Mouse (Mus musculus) brown adipose tissue, adult 24 weeks (tissue): ENCODE results near the gene Tysnd1. TPM values are rescaled to one million over a fixed set of nuclear protein-coding genes. Genes with fewer than 3 reads are reported as not detected.

Experiments used
- H3K27ac ChIP-seq: fragments of 200-500 bp; replicated peaks from 2 replicates; pipeline ENCODE4 v1.5.1; 2012; ENCODE audit warnings: low read depth, mild to moderate bottlenecking, low read length
- H3K4me1 ChIP-seq: fragments of 200-500 bp; 2 replicates; pipeline ENCODE4 v1.6.1; 2012; ENCODE audit warnings: low read length, mixed read lengths; ENCODE audit not compliant: control insufficient read depth, insufficient read depth, insufficient read length
- H3K4me3 ChIP-seq: fragments of 200-500 bp; 2 replicates; pipeline ENCODE4 v1.5.1; 2012; ENCODE audit warnings: low read depth, mild to moderate bottlenecking, low read length, moderate library complexity; ENCODE audit not compliant: insufficient read depth
- polyA plus RNA-seq: library from polyadenylated mRNA; stranded (reverse); fragments of >200 nt; gene quantifications from 2 replicates; pipeline ENCODE4 v1.2.4, GENCODE M21; 2012; ENCODE audit not compliant: missing spikeins, insufficient read depth, insufficient read length

The Tysnd1 gene
- 47.1 and 58.6 TPM in 2 replicates for polyA plus RNA-seq

GRCm38 (mm10) chr10:61694870-61695670 is at the start of gene Tysnd1:
Gene Tysnd1 (plus strand): TSS chr10:61695514.
- peak within 1 kb of the TSS; percentile 80 for H3K4me3 ChIP-seq
- H3K4me1 ChIP-seq, result peaks cover 7% of the 10 kb centered on the region
- peak within 1 kb of the TSS; percentile 94 for H3K27ac ChIP-seq

DNA sequence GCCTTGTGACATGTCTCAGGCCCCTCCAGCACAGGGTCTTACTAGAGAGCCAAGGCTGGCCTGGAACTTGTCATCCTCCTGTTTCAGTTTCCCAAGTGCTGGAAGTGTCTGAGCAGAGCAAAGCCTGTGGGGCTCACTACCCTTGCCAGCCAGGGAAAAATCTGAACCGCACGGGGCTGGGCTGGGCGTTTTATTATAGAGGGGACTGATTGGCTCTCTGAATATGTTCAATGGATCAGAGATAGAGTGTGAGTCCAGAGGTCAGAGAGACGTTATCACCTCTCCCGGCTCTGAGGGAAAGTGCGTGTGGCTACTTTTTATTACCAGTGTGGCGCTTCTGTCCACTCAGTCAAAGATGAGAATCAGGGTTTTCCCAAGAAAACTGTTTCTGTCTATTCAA is 48.8 kb upstream of the Tysnd1 start:
- H3K4me1 ChIP-seq, result no peaks in the 10 kb centered on the region

GRCm38 (mm10) chr10:61647790-61648736 is 47.3 kb upstream of the Tysnd1 start, which contains the start of gene Ppa1:
Gene Ppa1 (plus strand): TSS chr10:61648552.
- H3K4me1 ChIP-seq, result no peaks in the 10 kb centered on the region
- peak within 1 kb of the TSS; percentile 70 for H3K27ac ChIP-seq
- H3K4me3 ChIP-seq, result peak within 1 kb of the TSS; percentile 81

More for the DNA sequence above, 48.8 kb upstream of the Tysnd1 start:
- H3K27ac ChIP-seq, result no peak overlapping the region
- no peak overlapping the region for H3K4me3 ChIP-seq

- peak overlapping the region; percentile 81 for H3K4me3 ChIP-seq
- H3K4me1 ChIP-seq, result peaks cover 6% of the 10 kb centered on the region
- no peak overlapping the region for H3K27ac ChIP-seq
Measured at GRCm38 (mm10) chr10:61648737-61649645, 46.3 kb upstream of the Tysnd1 start.

DNA sequence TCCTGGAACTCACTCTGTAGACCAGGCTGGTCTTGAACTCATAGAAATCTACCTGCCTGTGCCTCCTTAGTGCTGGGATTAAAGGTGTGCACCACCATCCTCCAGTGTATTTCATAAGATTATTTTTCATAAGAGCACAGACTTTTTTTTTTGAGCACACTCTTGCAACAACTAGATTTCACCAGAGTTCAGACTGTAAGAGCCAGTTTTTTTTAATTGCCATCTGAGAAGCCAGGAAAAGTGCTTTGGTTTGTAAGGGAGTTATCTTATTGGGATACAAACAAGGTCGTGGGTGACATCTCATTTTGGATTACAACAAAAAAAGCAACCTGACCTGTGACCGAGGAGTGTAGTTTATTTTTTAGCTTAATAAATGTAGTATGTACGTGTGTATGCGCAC is 41.2 kb upstream of the Tysnd1 start:
- no peak overlapping the region for H3K4me3 ChIP-seq
- peak overlapping the region; percentile 69 for H3K27ac ChIP-seq
- H3K4me1 ChIP-seq, result peaks cover 12% of the 10 kb centered on the region

DNA sequence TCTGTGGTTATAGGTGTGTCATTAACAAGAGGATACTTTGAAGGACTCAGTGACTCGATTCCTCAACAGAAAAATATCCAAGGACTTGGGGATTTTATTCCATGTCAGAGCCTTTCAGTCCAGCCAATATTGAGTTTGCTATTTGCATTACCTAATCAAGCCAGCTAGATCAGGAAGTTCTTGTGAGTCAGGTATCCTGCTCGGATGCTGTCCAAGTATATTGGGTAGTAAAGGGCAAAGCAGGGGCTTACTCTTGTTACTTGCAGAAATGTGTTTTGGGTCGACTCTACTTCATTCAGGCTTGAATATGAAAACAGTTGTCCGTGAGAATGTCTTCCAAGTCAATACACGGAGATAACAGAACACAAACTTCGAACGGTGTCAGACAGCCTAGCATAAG is 40.6 kb upstream of the Tysnd1 start:
- Histone ChIP-seq H3K4me3 (peak overlapping the region; percentile 36; the same call in 1 of the 2 replicates), H3K4me1 (peaks cover 12% of the 10 kb centered on the region), H3K27ac (peak overlapping the region; percentile 87)

GRCm38 (mm10) chr10:61655188-61655587 is 40.1 kb upstream of the Tysnd1 start:
- Histone ChIP-seq H3K4me3 (peak overlapping the region; percentile 36; the same call in 1 of the 2 replicates), H3K4me1 (peaks cover 12% of the 10 kb centered on the region), H3K27ac (peak overlapping the region; percentile 87)

DNA sequence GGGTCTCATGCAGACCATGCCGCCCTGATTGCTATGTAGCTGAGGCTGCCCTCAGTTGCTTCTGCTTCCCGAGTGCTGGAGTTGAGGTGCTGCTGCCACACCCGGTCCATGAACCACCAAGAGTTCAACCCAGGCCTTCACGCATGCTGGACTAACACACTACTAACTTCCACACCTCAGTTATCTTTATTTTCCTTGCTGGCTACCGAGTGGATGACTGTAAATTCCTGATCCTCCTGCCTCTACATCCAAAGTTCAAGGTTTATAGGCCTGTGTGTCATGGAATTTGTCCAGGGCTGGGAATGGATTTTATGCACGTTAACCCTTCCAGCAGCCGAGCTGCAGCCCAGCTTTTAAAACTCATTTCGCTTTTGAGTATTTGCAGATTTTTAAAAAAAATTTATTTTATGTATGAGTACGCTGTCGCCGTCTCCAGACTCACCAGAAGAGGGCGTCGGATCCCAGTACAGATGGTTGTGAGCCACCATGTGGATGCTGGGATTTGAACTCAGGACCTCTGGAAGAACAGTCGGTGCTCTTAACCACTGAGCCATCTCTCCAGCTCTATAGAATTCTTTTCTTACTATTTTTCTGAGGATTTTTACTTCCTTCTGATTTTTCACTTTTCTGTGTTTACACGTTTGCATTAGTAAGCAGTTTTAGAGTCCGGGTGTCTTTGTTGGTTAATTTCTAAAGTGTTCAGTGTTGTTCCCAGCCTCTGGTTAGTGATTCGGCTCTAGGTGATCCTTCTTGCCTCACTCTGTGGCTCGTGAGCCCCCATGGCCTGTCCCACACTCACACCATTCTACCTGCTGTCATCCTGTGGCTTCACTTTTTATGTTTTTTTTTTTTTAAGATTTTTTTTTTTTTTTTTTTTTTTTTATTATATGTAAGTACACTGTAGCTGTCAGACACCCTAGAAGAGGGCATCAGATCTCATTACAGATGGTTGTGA is 38.1 kb upstream of the Tysnd1 start:
- H3K4me1 ChIP-seq, result peaks cover 12% of the 10 kb centered on the region
- H3K27ac ChIP-seq, result no peak overlapping the region
- no peak overlapping the region for H3K4me3 ChIP-seq

- H3K4me1 ChIP-seq, result peaks cover 12% of the 10 kb centered on the region
- no peak overlapping the region for H3K27ac ChIP-seq
Measured at GRCm38 (mm10) chr10:61657985-61658384, 37.3 kb upstream of the Tysnd1 start.

GRCm38 (mm10) chr10:61661887-61662286 is 33.4 kb upstream of the Tysnd1 start:
- no peak overlapping the region for H3K4me3 ChIP-seq
- H3K27ac ChIP-seq, result no peak overlapping the region
- H3K4me1 ChIP-seq, result no peaks in the 10 kb centered on the region

More at GRCm38 (mm10) chr10:61657985-61658384, 37.3 kb upstream of the Tysnd1 start:
- no peak overlapping the region for H3K4me3 ChIP-seq

- Histone ChIP-seq H3K27ac (no peak overlapping the region), H3K4me3 (no peak overlapping the region), H3K4me1 (no peaks in the 10 kb centered on the region)
Measured at GRCm38 (mm10) chr10:61662391-61662988, 32.8 kb upstream of the Tysnd1 start.

- no peak overlapping the region for H3K27ac ChIP-seq
- no peaks in the 10 kb centered on the region for H3K4me1 ChIP-seq
- H3K4me3 ChIP-seq, result no peak overlapping the region
Measured at GRCm38 (mm10) chr10:61665111-61665510, 30.2 kb upstream of the Tysnd1 start.

DNA sequence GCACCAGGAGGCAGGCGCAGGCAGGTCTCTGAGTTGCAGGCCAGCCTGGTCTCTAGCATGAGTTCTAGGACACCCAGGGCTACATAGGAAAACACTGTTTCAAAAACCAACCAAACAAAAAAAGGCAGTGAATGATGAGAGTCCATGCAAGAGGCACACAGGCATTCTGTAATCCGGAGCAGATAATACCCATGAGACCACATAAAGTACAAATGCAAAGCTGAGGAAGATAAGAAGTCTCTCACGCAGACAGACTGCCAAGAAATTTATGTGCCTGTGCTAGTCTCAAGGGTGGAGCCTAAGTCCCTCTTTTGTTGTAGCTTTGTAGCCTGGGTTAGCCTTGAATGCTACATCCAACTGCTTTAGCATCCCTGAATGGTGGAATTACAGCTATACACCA is 29.7 kb upstream of the Tysnd1 start:
- Histone ChIP-seq H3K4me1 (no peaks in the 10 kb centered on the region), H3K4me3 (no peak overlapping the region), H3K27ac (no peak overlapping the region)
